Comparison of ENCODE assay signal across 8 mouse cellular contexts in the genomic region with DNA sequence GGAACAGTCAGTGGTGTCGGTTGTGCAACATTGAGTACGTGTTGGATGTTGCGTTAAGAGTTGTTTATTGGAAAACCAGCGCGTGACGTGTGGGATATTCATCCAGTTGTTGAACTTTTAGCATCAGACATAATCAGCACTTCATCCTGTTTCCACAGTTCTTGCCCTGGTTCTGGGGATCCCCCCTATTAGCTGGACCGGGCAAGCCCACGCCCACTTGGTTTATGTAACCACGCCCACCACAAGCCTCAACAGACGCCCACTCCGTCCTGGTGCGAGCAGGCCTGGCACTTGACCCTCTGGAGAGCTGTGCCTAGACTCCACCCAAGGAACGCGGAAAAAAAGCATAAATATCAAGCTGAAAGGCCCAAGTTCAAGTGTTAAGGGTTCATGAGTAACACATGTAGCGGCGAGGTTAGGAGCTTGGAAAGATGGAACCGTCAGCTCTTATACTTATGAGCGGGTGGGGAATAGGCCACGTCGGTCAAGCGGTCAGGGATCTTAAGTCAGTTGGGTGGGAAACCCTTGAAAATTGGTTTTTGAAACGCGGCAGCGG. TPM values are rescaled to one million over a fixed set of nuclear protein-coding genes. Genes with fewer than 3 reads are reported as not detected.
DNase-seq lines count a peak whose midpoint lies in the region; ATAC-seq and TF ChIP-seq lines count a peak whose summit lies in the region.

No protein-coding gene starts in this region.

- H3K4me1 ChIP-seq in bone marrow, adult 2 months (ENCODE audit: control insufficient read depth, insufficient read depth, low read length) = peaks cover 4% of the 10 kb centered on the region; the same call in 1 of the 2 replicates
- peaks cover 13% of the 10 kb centered on the region; the same call in 1 of the 2 replicates for H3K4me1 ChIP-seq in spleen, adult 2 months (ENCODE audit: control insufficient read depth, insufficient read depth, insufficient read length)

- H3K27ac ChIP-seq in bone marrow, adult 2 months (ENCODE audit: control insufficient read depth, insufficient read depth, low read depth, low read length, poor library complexity) = peak overlapping the region; percentile 43
- peak overlapping the region; percentile 74 for H3K27ac ChIP-seq in spleen, adult 2 months (ENCODE audit: insufficient read depth, low read length)

- peaks cover 10% of the 10 kb centered on the region for H3K36me3 ChIP-seq in spleen, adult 2 months (ENCODE audit: control insufficient read depth, insufficient read depth, low read length)

- DNase-seq in ES-CJ7 (ENCODE audit: low read depth, low spot score) = peak; percentile 76
- peak; percentile 60 to 65 for DNase-seq in heart, postnatal 14 days
- DNase-seq in layer of hippocampus, adult 9-11 months = peak; percentile 68
- peak in 1 of 2 experiments; percentile 53 for DNase-seq in spleen, adult 2 months (ENCODE audit: low read depth in 1 of 2, low spot score in 2 of 2)
- DNase-seq in left cerebral cortex, adult 8-10 months (ENCODE audit: low spot score in 2 of 2) = no peak

- WGBS in bone marrow, adult 2 months = 11% methylated on average over 24 of the region's 24 CpGs
- 21% methylated on average over 24 of the region's 24 CpGs for WGBS in spleen, adult 2 months

- no peaks in the 10 kb centered on the region for H3K27me3 ChIP-seq in spleen, adult 2 months (ENCODE audit: control insufficient read depth, insufficient read depth, low read length)

- peak; percentile 35 for ATAC-seq in erythroid progenitor cell, adult 5-6 weeks (replicated peaks; ENCODE audit: low FRiP score, poor library complexity, severe bottlenecking)
- ATAC-seq in megakaryocyte progenitor cell, adult 5-6 weeks (replicated peaks; ENCODE audit: poor library complexity) = peak; percentile 12; the same call in 1 of the 2 replicates

- intact Hi-C loops in heart, postnatal 14 days (cut with DNase I) = no loop called here

- TF ChIP-seq CTCF in bone marrow, adult 2 months (IDR thresholded peaks at IDR 0.05; ENCODE audit: control insufficient read depth, insufficient read depth, low read length) = no peak
- TF ChIP-seq CTCF in spleen, adult 2 months (IDR thresholded peaks at IDR 0.05; ENCODE audit: extremely low read depth, insufficient read depth, insufficient read length, insufficient replicate concordance) = no peak

- H3K4me3 ChIP-seq in bone marrow, adult 2 months (replicated peaks; ENCODE audit: control insufficient read depth, low read depth, low read length) = peak overlapping the region; percentile 68
- peak overlapping the region; percentile 67 for H3K4me3 ChIP-seq in spleen, adult 2 months (ENCODE audit: extremely low read depth, insufficient read depth, insufficient read length)

- TF ChIP-seq POLR2A in bone marrow, adult 2 months (IDR thresholded peaks at IDR 0.05; ENCODE audit: borderline replicate concordance, control insufficient read depth, low read depth, low read length) = no peak
- TF ChIP-seq POLR2A in spleen, adult 2 months (IDR thresholded peaks at IDR 0.05; ENCODE audit: low read depth, low read length) = no peak

RNA-seq across cellular contexts. Expression of a gene that starts 1.2 kb away (rescaled TPM):
- 11.9 and 17.8 TPM in 2 replicates for polyA plus RNA-seq in bone marrow, adult 2 months (2011; ENCODE audit: insufficient read depth, insufficient read length, low replicate concordance, missing spikeins)
- 10.5 and 22.3 TPM in 2 replicates for total RNA-seq in erythroid progenitor cell, adult 5-6 weeks (2015; ENCODE audit: low replicate concordance)
- total RNA-seq in erythroid progenitor cell, adult 5-6 weeks (2017; ENCODE audit: low replicate concordance) = 2.8 and 15.5 TPM in 2 replicates
- 10 to 100 TPM; 15.5 to 16.5 TPM for total RNA-seq in heart, postnatal 14 days (2021)
- total RNA-seq in megakaryocyte progenitor cell, adult 5-6 weeks (2015) = 8.5 and 8.7 TPM in 2 replicates
- 9.1 and 9.5 TPM in 2 replicates for total RNA-seq in megakaryocyte progenitor cell, adult 5-6 weeks (2017)
- 21.3 and 27.9 TPM in 2 replicates for polyA plus RNA-seq in spleen, adult 2 months (2012; rRNA removed)
- 10 to 100 TPM; 17.6 to 25.3 (median 19.2) TPM for total RNA-seq in left cerebral cortex, adult 8-10 months (2022)

RNA-seq across cellular contexts. Expression of a gene that starts 10.3 kb away (rescaled TPM):
- polyA plus RNA-seq in bone marrow, adult 2 months (2011; ENCODE audit: insufficient read depth, insufficient read length, low replicate concordance, missing spikeins) = 29.0 and 41.3 TPM in 2 replicates
- total RNA-seq in erythroid progenitor cell, adult 5-6 weeks (2015; ENCODE audit: low replicate concordance) = 27.8 and 34.4 TPM in 2 replicates
- total RNA-seq in erythroid progenitor cell, adult 5-6 weeks (2017; ENCODE audit: low replicate concordance) = 11.8 and 14.4 TPM in 2 replicates
- total RNA-seq in heart, postnatal 14 days (2021) = 10 to 100 TPM; 75.3 to 76.6 TPM
- 88.0 and 106 TPM in 2 replicates for total RNA-seq in megakaryocyte progenitor cell, adult 5-6 weeks (2015)
- total RNA-seq in megakaryocyte progenitor cell, adult 5-6 weeks (2017) = 63.1 and 84.4 TPM in 2 replicates
- polyA plus RNA-seq in spleen, adult 2 months (2012; rRNA removed) = 50.2 and 52.0 TPM in 2 replicates
- total RNA-seq in left cerebral cortex, adult 8-10 months (2022) = 10 to 100 TPM; 43.0 to 52.5 (median 47.1) TPM

RNA-seq across cellular contexts. Expression of a gene that starts 10.6 kb away (rescaled TPM):
- 98.7 and 181 TPM in 2 replicates for polyA plus RNA-seq in bone marrow, adult 2 months (2011; ENCODE audit: insufficient read depth, insufficient read length, low replicate concordance, missing spikeins)
- 28.9 and 45.8 TPM in 2 replicates for total RNA-seq in erythroid progenitor cell, adult 5-6 weeks (2015; ENCODE audit: low replicate concordance)
- total RNA-seq in erythroid progenitor cell, adult 5-6 weeks (2017; ENCODE audit: low replicate concordance) = 74.7 and 94.6 TPM in 2 replicates
- total RNA-seq in heart, postnatal 14 days (2021) = 100 to 1,000 TPM; 150 to 163 TPM
- 74.6 and 90.4 TPM in 2 replicates for total RNA-seq in megakaryocyte progenitor cell, adult 5-6 weeks (2015)
- 114 and 133 TPM in 2 replicates for total RNA-seq in megakaryocyte progenitor cell, adult 5-6 weeks (2017)
- 305 and 370 TPM in 2 replicates for polyA plus RNA-seq in spleen, adult 2 months (2012; rRNA removed)
- 100 to 1,000 TPM; 419 to 440 (median 422) TPM for total RNA-seq in left cerebral cortex, adult 8-10 months (2022)

RNA-seq across cellular contexts. Expression of a gene that starts 27.5 kb away (rescaled TPM):
- polyA plus RNA-seq in bone marrow, adult 2 months (2011; ENCODE audit: insufficient read depth, insufficient read length, low replicate concordance, missing spikeins) = 961 and 1,100 TPM in 2 replicates
- total RNA-seq in erythroid progenitor cell, adult 5-6 weeks (2015; ENCODE audit: low replicate concordance) = 1,194 and 1,251 TPM in 2 replicates
- 418 and 1,480 TPM in 2 replicates for total RNA-seq in erythroid progenitor cell, adult 5-6 weeks (2017; ENCODE audit: low replicate concordance)
- total RNA-seq in heart, postnatal 14 days (2021) = 1,000 to 10,000 TPM; 1,458 to 1,541 TPM
- total RNA-seq in megakaryocyte progenitor cell, adult 5-6 weeks (2015) = 3,077 and 3,244 TPM in 2 replicates
- total RNA-seq in megakaryocyte progenitor cell, adult 5-6 weeks (2017) = 4,035 and 5,307 TPM in 2 replicates
- polyA plus RNA-seq in spleen, adult 2 months (2012; rRNA removed) = 611 and 613 TPM in 2 replicates
- total RNA-seq in left cerebral cortex, adult 8-10 months (2022) = 1,000 to 10,000 TPM in 1 of 4 experiments, 100 to 1,000 TPM in 3; 847 to 1,003 (median 930) TPM

RNA-seq across cellular contexts. Expression of a gene that starts 31.6 kb away (rescaled TPM):
- polyA plus RNA-seq in bone marrow, adult 2 months (2011; ENCODE audit: insufficient read depth, insufficient read length, low replicate concordance, missing spikeins) = 46.9 and 63.6 TPM in 2 replicates
- 22.3 TPM in 1 of 2 replicates, not detected in the other for total RNA-seq in erythroid progenitor cell, adult 5-6 weeks (2015; ENCODE audit: low replicate concordance)
- total RNA-seq in erythroid progenitor cell, adult 5-6 weeks (2017; ENCODE audit: low replicate concordance) = 17.8 and 19.6 TPM in 2 replicates
- total RNA-seq in heart, postnatal 14 days (2021) = 100 to 1,000 TPM; 105 TPM
- 40.6 and 41.3 TPM in 2 replicates for total RNA-seq in megakaryocyte progenitor cell, adult 5-6 weeks (2015)
- total RNA-seq in megakaryocyte progenitor cell, adult 5-6 weeks (2017) = 42.1 and 50.4 TPM in 2 replicates
- 86.2 and 132 TPM in 2 replicates for polyA plus RNA-seq in spleen, adult 2 months (2012; rRNA removed)
- total RNA-seq in left cerebral cortex, adult 8-10 months (2022) = 100 to 1,000 TPM; 103 to 117 (median 109) TPM

Comparison
In these comparisons a context has a peak if more than half of its experiments do, and no peak if none do; other contexts are left out.
1. DNase-seq: peak in ES-CJ7 (single experiment), heart, postnatal 14 days (2 of 2) and layer of hippocampus, adult 9-11 months (single experiment); none in left cerebral cortex, adult 8-10 months (0 of 2).